10 mouse cellular contexts compared by ENCODE assay signal in the genomic region with DNA sequence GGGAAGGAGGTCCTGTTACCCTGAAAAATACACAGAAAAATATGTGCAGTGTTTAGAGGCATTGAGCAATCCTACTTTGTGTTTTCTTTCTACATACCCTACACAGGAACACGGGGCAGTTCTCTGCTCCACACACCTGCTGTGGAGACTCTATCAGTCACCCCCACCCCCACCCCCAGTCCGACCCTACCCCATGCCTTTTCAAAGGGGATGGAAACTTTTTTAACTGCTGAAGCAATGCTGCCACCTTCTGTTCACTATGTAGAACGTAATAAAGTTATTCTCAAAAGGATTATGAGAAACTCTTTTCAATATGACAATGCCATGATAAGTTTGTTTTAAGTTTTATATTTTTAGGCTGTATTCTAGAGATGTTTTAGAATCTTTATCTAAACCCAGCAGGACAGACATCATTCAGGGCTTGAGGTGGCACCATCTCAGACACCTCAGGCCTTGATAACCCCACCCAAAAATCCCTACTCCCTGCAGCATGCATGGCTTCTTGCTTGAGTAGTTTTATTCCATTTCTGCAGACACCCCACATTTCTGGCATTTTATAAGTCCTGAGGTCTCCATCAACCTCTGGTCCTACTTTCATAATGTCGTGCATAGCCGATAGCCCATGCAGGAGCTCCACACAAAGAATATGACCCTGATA. TPM values are rescaled to one million over a fixed set of nuclear protein-coding genes. Genes with fewer than 3 reads are reported as not detected.
DNase-seq lines count a peak whose midpoint lies in the region; ATAC-seq and TF ChIP-seq lines count a peak whose summit lies in the region.
"Had no signal": no experiment of that assay in that cellular context is flagged by ENCODE, and none has a peak within 500 bp of the region (broad histone marks: within the 10 kb centered on the region; RNA-seq: fewer than 3 reads in every experiment).

No protein-coding gene starts in this region.

- no peaks in the 10 kb centered on the region for H3K9me3 ChIP-seq in lung, embryonic 14.5 days (ENCODE audit: low read depth, low read length)

- no peak for ATAC-seq in CD4-positive, CD25-positive, alpha-beta regulatory T cell, adult 4 months
- ATAC-seq in lung, embryonic 14.5 days (ENCODE audit: insufficient read depth) = 0 out of 2 replicates have a peak, but pooled peaks have one; percentile 26

- no peaks in the 10 kb centered on the region for H3K36me3 ChIP-seq in lung, embryonic 14.5 days (ENCODE audit: insufficient read depth)

- 27% methylated on average over 5 of the region's 5 CpGs for WGBS in lung, embryonic 14.5 days

- H3K4me3 ChIP-seq in lung, embryonic 14.5 days (ENCODE audit: low read depth, low read length) = no peak overlapping the region

- no peaks in the 10 kb centered on the region for H3K27me3 ChIP-seq in lung, embryonic 14.5 days (ENCODE audit: insufficient read depth, low read length)

- H3K4me2 ChIP-seq in lung, embryonic 14.5 days = no peak overlapping the region

- DNase-seq in CD4-positive, CD25-positive, alpha-beta regulatory T cell, adult 2 months (ENCODE audit: low read depth, low spot score) = peak; percentile 32
- peak; percentile 74 for DNase-seq in lung, embryonic 14.5 days
- DNase-seq in lung, postnatal 25 days (ENCODE audit: low spot score) = no peak
- DNase-seq in forelimb bud, embryonic 11.5 days (ENCODE audit: low read depth, low spot score) = peak; percentile 53
- peak; percentile 78 for DNase-seq in retina, embryonic 14.5 days (ENCODE audit: low spot score)
- DNase-seq in adrenal gland, postnatal 25 days = no peak
- DNase-seq in right cerebral cortex, postnatal 10 days (ENCODE audit: low spot score in 2 of 2) = no peak
- DNase-seq: gastrocnemius, postnatal 14 days; right cerebral cortex, postnatal 4 days had no signal

- no peak overlapping the region for H3K9ac ChIP-seq in lung, embryonic 14.5 days

- H3K27ac ChIP-seq in lung, embryonic 14.5 days (ENCODE audit: low read depth) = no peak overlapping the region

- no peaks in the 10 kb centered on the region for H3K4me1 ChIP-seq in lung, embryonic 14.5 days (ENCODE audit: insufficient read depth)

- peak; percentile 53 for TF ChIP-seq CTCF in lung, embryonic 14.5 days (IDR thresholded peaks at IDR 0.05; ENCODE audit: low read depth)

RNA-seq across cellular contexts. Expression of gene Rps12, which starts 9.7 kb away (rescaled TPM):
- 100 to 1,000 TPM; 121 to 593 TPM for polyA plus RNA-seq in CD4-positive, CD25-positive, alpha-beta regulatory T cell, adult 4 months (2017; shearing (Covaris generic))
- polyA plus RNA-seq in lung, embryonic 14.5 days (2014; fragmentation: Nextera tagmentation; extraction: Ambion mirVana) = 235 and 246 TPM in 2 replicates
- total RNA-seq in adrenal gland, postnatal 25 days (2021) = 408 and 443 TPM in 2 replicates

RNA-seq across cellular contexts. Expression of gene Slc18b1, which starts 19.4 kb away (rescaled TPM):
- not detected for polyA plus RNA-seq in CD4-positive, CD25-positive, alpha-beta regulatory T cell, adult 4 months (2017; shearing (Covaris generic))
- polyA plus RNA-seq in lung, embryonic 14.5 days (2014; fragmentation: Nextera tagmentation; extraction: Ambion mirVana) = 21.7 and 22.9 TPM in 2 replicates
- total RNA-seq in adrenal gland, postnatal 25 days (2021) = 27.7 and 31.4 TPM in 2 replicates

Comparison
In these comparisons a context has a peak if more than half of its experiments do, and no peak if none do; other contexts are left out.
1. DNase-seq: peak in CD4-positive, CD25-positive, alpha-beta regulatory T cell, adult 2 months (single experiment), lung, embryonic 14.5 days (single experiment), forelimb bud, embryonic 11.5 days (single experiment) and retina, embryonic 14.5 days (single experiment); none in lung, postnatal 25 days (single experiment), adrenal gland, postnatal 25 days (single experiment) and right cerebral cortex, postnatal 10 days (0 of 2).
2. RNA of gene Slc18b1, which starts 19.4 kb away (polyA plus RNA-seq): 21.7 to 22.9 TPM in lung, embryonic 14.5 days; not detected in CD4-positive, CD25-positive, alpha-beta regulatory T cell, adult 4 months; every median in the first group is over 10 times any median in the second.